Mouse (Mus musculus) left cerebral cortex, postnatal 4 days (tissue): Measurements from ENCODE around the gene Trappc2. TPM values are rescaled to one million over a fixed set of nuclear protein-coding genes. Genes with fewer than 3 reads are reported as not detected.

Experiments used
- total RNA-seq, 2 experiments: library from RNA; stranded (reverse); gene quantifications; 2 replicates each; pipeline ENCODE4 v1.2.3; 2021

Trappc2 gene
- total RNA-seq, 2 experiments from 2014 or later = 37.7 to 44.9 TPM

Other genes with a start within 250 kb of the Trappc2 start
- 100 to 1,000 TPM; 480 to 514 TPM for gene Gpm6b, start 201.7 kb upstream of the Trappc2 start, total RNA-seq
- 1 to 10 TPM; 8.5 to 8.6 TPM for gene Ofd1, start 130 bp downstream of the Trappc2 start, total RNA-seq
- 10 to 100 TPM; 36.7 to 38.6 TPM for gene Rab9, start 39.3 kb downstream of the Trappc2 start, total RNA-seq
- 1 to 10 TPM; 2.7 to 3.9 TPM for gene Tceanc, start 78.0 kb downstream of the Trappc2 start, total RNA-seq
- 1 to 10 TPM; 2.3 to 3.2 TPM for gene Egfl6, start 145.1 kb downstream of the Trappc2 start, total RNA-seq